Mouse (Mus musculus): ENCODE data around the gene Larp4. TPM values are rescaled to one million over a fixed set of nuclear protein-coding genes. Genes with fewer than 3 reads are reported as not detected.

Gene Larp4
- polyA plus RNA-seq, 1 experiment from 2014 or later: 35.8 TPM

DNA sequence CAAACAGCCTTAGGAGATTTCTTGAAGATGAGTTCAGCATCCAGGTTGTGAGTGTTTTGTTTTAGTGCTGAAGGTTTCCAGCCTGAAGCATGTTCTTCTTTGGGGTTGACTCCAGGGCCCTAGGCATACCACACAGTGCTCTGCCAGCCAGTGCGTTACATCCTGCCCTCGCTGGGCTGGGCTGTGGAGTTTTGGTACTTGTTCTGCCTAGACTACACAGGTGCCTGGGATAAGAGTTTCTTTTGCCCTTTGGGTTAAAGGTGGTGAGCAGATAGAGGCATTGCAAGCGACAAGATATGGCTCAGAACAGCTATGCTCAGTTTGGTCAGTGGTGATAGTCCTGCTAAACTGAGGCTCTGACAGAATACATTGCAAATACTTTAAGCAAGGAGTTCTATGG is 88.3 kb downstream of the Larp4 start:
- H3K4me1 ChIP-seq (ENCODE audit: control insufficient read depth, insufficient read depth, low read length): peaks cover 13% of the 10 kb centered on the region; the same call in 1 of the 2 replicates
- WGBS (ENCODE audit: insufficient replicate concordance): 82% methylated on average over 3 of the region's 3 CpGs
- H3K27me3 ChIP-seq (ENCODE audit: control insufficient read depth, insufficient read depth, low read length): no peaks in the 10 kb centered on the region
- H3K27ac ChIP-seq (ENCODE audit: low read depth, low read length): no peak overlapping the region
- no peak overlapping the region for H3K4me2 ChIP-seq
- no peak overlapping the region for H3K9ac ChIP-seq (ENCODE audit: low read depth, low read length)
- H3K36me3 ChIP-seq (ENCODE audit: control insufficient read depth, insufficient read depth, low read length): no peaks in the 10 kb centered on the region
- H3K4me3 ChIP-seq (ENCODE audit: low read depth, low read length): no peak overlapping the region
- H3K9me3 ChIP-seq (replicated peaks; ENCODE audit: control insufficient read depth, low read length): no peaks in the 10 kb centered on the region
- ATAC-seq (replicated peaks; ENCODE audit: insufficient number of reproducible peaks, low FRiP score, low TSS enrichment): no peak

GRCm38 (mm10) chr15:100058912-100059311 is 89.0 kb downstream of the Larp4 start:
- Histone ChIP-seq H3K27me3 (ENCODE audit: control insufficient read depth, insufficient read depth, low read length) (no peaks in the 10 kb centered on the region), H3K36me3 (ENCODE audit: control insufficient read depth, insufficient read depth, low read length) (no peaks in the 10 kb centered on the region), H3K9ac (ENCODE audit: low read depth, low read length) (0 out of 2 replicates have a peak overlapping the region, but pooled peaks have one; percentile 16), H3K4me2 (no peak overlapping the region), H3K27ac (ENCODE audit: low read depth, low read length) (no peak overlapping the region), H3K4me3 (ENCODE audit: low read depth, low read length) (no peak overlapping the region), H3K4me1 (ENCODE audit: control insufficient read depth, insufficient read depth, low read length) (peaks cover 13% of the 10 kb centered on the region; the same call in 1 of the 2 replicates), H3K9me3 (replicated peaks; ENCODE audit: control insufficient read depth, low read length) (no peaks in the 10 kb centered on the region)
- no peak for ATAC-seq (replicated peaks; ENCODE audit: insufficient number of reproducible peaks, low FRiP score, low TSS enrichment)
- WGBS (ENCODE audit: insufficient replicate concordance): 54% methylated on average over 11 of the region's 11 CpGs

DNA sequence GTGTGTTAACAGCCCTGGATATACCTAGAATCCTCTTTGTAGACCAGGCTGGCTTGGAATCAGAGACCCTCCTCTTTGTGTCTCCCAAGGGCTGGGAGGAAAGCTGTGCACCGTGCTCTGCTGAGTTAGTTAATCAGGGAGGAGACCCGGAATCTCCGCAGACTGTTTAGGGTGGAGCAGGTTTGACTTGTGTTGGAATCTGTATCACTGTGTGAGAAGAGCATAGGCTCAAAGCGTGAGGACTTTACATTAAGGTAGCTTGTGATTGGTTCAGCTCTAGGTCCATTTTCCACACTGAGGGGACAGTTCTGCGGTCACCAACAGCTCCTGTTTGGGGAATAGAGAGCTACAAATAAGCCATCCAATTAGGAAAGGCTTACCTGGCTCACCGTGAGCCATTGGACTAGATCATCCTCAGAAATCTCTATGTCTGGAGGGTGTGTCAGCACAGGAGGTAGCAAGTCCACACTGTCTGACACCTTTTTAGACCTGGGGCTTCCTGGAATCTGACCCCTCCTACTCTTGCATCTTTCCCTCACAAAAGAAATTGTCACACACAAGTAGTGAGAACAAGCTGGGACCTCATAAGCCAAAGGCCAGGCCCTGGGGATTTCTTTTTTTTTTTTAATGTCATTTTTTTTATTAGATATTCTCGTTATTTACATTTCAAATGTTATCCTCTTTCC is 89.9 kb downstream of the Larp4 start:
- peaks cover 13% of the 10 kb centered on the region; the same call in 1 of the 2 replicates for H3K4me1 ChIP-seq (ENCODE audit: control insufficient read depth, insufficient read depth, low read length)
- H3K4me3 ChIP-seq (ENCODE audit: low read depth, low read length): no peak overlapping the region
- H3K27ac ChIP-seq (ENCODE audit: low read depth, low read length): no peak overlapping the region
- H3K9ac ChIP-seq (ENCODE audit: low read depth, low read length): no peak overlapping the region
- no peak overlapping the region for H3K4me2 ChIP-seq
- 63% methylated on average over 7 of the region's 7 CpGs for WGBS (ENCODE audit: insufficient replicate concordance)
- H3K9me3 ChIP-seq (replicated peaks; ENCODE audit: control insufficient read depth, low read length): no peaks in the 10 kb centered on the region
- no peaks in the 10 kb centered on the region for H3K36me3 ChIP-seq (ENCODE audit: control insufficient read depth, insufficient read depth, low read length)
- ATAC-seq (replicated peaks; ENCODE audit: insufficient number of reproducible peaks, low FRiP score, low TSS enrichment): no peak
- no peaks in the 10 kb centered on the region for H3K27me3 ChIP-seq (ENCODE audit: control insufficient read depth, insufficient read depth, low read length)

GRCm38 (mm10) chr15:100060513-100061140 is 90.8 kb downstream of the Larp4 start:
- H3K9ac ChIP-seq (ENCODE audit: low read depth, low read length): no peak overlapping the region
- no peaks in the 10 kb centered on the region for H3K27me3 ChIP-seq (ENCODE audit: control insufficient read depth, insufficient read depth, low read length)
- 80% methylated on average over 4 of the region's 4 CpGs for WGBS (ENCODE audit: insufficient replicate concordance)
- no peak for ATAC-seq (replicated peaks; ENCODE audit: insufficient number of reproducible peaks, low FRiP score, low TSS enrichment)
- H3K9me3 ChIP-seq (replicated peaks; ENCODE audit: control insufficient read depth, low read length): no peaks in the 10 kb centered on the region
- no peaks in the 10 kb centered on the region for H3K36me3 ChIP-seq (ENCODE audit: control insufficient read depth, insufficient read depth, low read length)
- peaks cover 13% of the 10 kb centered on the region; the same call in 1 of the 2 replicates for H3K4me1 ChIP-seq (ENCODE audit: control insufficient read depth, insufficient read depth, low read length)
- H3K4me2 ChIP-seq: no peak overlapping the region
- H3K4me3 ChIP-seq (ENCODE audit: low read depth, low read length): no peak overlapping the region
- no peak overlapping the region for H3K27ac ChIP-seq (ENCODE audit: low read depth, low read length)

GRCm38 (mm10) chr15:100061377-100061776 is 91.5 kb downstream of the Larp4 start:
- ATAC-seq (replicated peaks; ENCODE audit: insufficient number of reproducible peaks, low FRiP score, low TSS enrichment): no peak
- Histone ChIP-seq H3K4me3 (ENCODE audit: low read depth, low read length) (no peak overlapping the region), H3K36me3 (ENCODE audit: control insufficient read depth, insufficient read depth, low read length) (no peaks in the 10 kb centered on the region), H3K27me3 (ENCODE audit: control insufficient read depth, insufficient read depth, low read length) (no peaks in the 10 kb centered on the region), H3K9ac (ENCODE audit: low read depth, low read length) (no peak overlapping the region), H3K27ac (ENCODE audit: low read depth, low read length) (no peak overlapping the region), H3K9me3 (replicated peaks; ENCODE audit: control insufficient read depth, low read length) (no peaks in the 10 kb centered on the region), H3K4me2 (no peak overlapping the region), H3K4me1 (ENCODE audit: control insufficient read depth, insufficient read depth, low read length) (peaks cover 14% of the 10 kb centered on the region; the same call in 1 of the 2 replicates)
- WGBS (ENCODE audit: insufficient replicate concordance): 89% methylated on average over 3 of the region's 3 CpGs

GRCm38 (mm10) chr15:100063229-100063773 is 93.4 kb downstream of the Larp4 start:
- H3K9me3 ChIP-seq (replicated peaks; ENCODE audit: control insufficient read depth, low read length): no peaks in the 10 kb centered on the region
- ATAC-seq (replicated peaks; ENCODE audit: insufficient number of reproducible peaks, low FRiP score, low TSS enrichment): no peak
- no peaks in the 10 kb centered on the region for H3K36me3 ChIP-seq (ENCODE audit: control insufficient read depth, insufficient read depth, low read length)
- 88% methylated on average over 13 of the region's 13 CpGs for WGBS (ENCODE audit: insufficient replicate concordance)
- H3K27me3 ChIP-seq (ENCODE audit: control insufficient read depth, insufficient read depth, low read length): no peaks in the 10 kb centered on the region
- no peak overlapping the region for H3K4me2 ChIP-seq
- no peak overlapping the region for H3K9ac ChIP-seq (ENCODE audit: low read depth, low read length)
- H3K4me1 ChIP-seq (ENCODE audit: control insufficient read depth, insufficient read depth, low read length): peaks cover 17% of the 10 kb centered on the region
- no peak overlapping the region for H3K4me3 ChIP-seq (ENCODE audit: low read depth, low read length)
- H3K27ac ChIP-seq (ENCODE audit: low read depth, low read length): no peak overlapping the region

Other genes with a start within 250 kb of the Larp4 start
- gene Cox14, start 244.4 kb upstream of the Larp4 start, polyA plus RNA-seq (2014; fragmentation: Nextera tagmentation; extraction: Ambion mirVana): 176 and 187 TPM in 2 replicates
- 52.7 and 56.1 TPM in 2 replicates for gene Cers5, start 197.2 kb upstream of the Larp4 start, polyA plus RNA-seq (2014; fragmentation: Nextera tagmentation; extraction: Ambion mirVana)
- 24.1 and 27.8 TPM in 2 replicates for gene Lima1, start 94.6 kb upstream of the Larp4 start, polyA plus RNA-seq (2014; fragmentation: Nextera tagmentation; extraction: Ambion mirVana)
- 0.01 and 0.04 TPM in 2 replicates for gene Fam186a, start 3.0 kb upstream of the Larp4 start, polyA plus RNA-seq (2014; fragmentation: Nextera tagmentation; extraction: Ambion mirVana)
- 16.6 and 17.6 TPM in 2 replicates for gene Dip2b, start 68.6 kb downstream of the Larp4 start, polyA plus RNA-seq (2014; fragmentation: Nextera tagmentation; extraction: Ambion mirVana)